Mouse (Mus musculus) cerebellum, postnatal 4 days (tissue): Measurements from ENCODE around the gene Aldh5a1.
A peak's percentile ranks its signal among the peaks of the same experiment; 100 is the strongest.

Source experiments
- DNase-seq, 2 experiments: peaks; one replicate each; pipeline ENCODE4 v3.0.0; 2022; ENCODE audit warnings: low spot score in 2 of 2, mixed read lengths in 1 of 2

Gene Aldh5a1

GRCm38 (mm10) chr13:24933199-24933598 lies 4.3 kb downstream of the Aldh5a1 start:
- DNase-seq = no peak

- DNase-seq = no peak
Measured at GRCm38 (mm10) chr13:24930591-24930990, 6.9 kb downstream of the Aldh5a1 start.

GRCm38 (mm10) chr13:24923991-24924390 lies 13.5 kb downstream of the Aldh5a1 start:
- no peak for DNase-seq

- DNase-seq = no peak
Measured at GRCm38 (mm10) chr13:24921281-24921680, 16.2 kb downstream of the Aldh5a1 start.

GRCm38 (mm10) chr13:24920333-24920977 lies 17.0 kb downstream of the Aldh5a1 start:
- peak in 1 of 2 experiments; percentile 44 for DNase-seq

- DNase-seq = no peak
Measured at GRCm38 (mm10) chr13:24915831-24916230, 21.6 kb downstream of the Aldh5a1 start.

GRCm38 (mm10) chr13:24914915-24915314 lies 22.5 kb downstream of the Aldh5a1 start:
- DNase-seq = no peak

GRCm38 (mm10) chr13:24913576-24913975 lies 23.9 kb downstream of the Aldh5a1 start:
- no peak for DNase-seq

- DNase-seq = no peak
Measured at GRCm38 (mm10) chr13:24909112-24909511, 28.3 kb downstream of the Aldh5a1 start.

- DNase-seq = no peak
Measured at GRCm38 (mm10) chr13:24906831-24907570, 30.5 kb downstream of the Aldh5a1 start.

GRCm38 (mm10) chr13:24905422-24905821 lies 32.0 kb downstream of the Aldh5a1 start:
- no peak for DNase-seq

- no peak for DNase-seq
Measured at GRCm38 (mm10) chr13:24903412-24903811, 34.0 kb downstream of the Aldh5a1 start.

GRCm38 (mm10) chr13:24901916-24902315 lies 35.5 kb downstream of the Aldh5a1 start:
- DNase-seq = no peak

- DNase-seq = no peak
Measured at GRCm38 (mm10) chr13:24893880-24894279, 43.6 kb downstream of the Aldh5a1 start.

GRCm38 (mm10) chr13:24892516-24892915 lies 44.9 kb downstream of the Aldh5a1 start:
- DNase-seq = no peak

- DNase-seq = no peak
Measured at GRCm38 (mm10) chr13:24889554-24889953, 47.9 kb downstream of the Aldh5a1 start.

GRCm38 (mm10) chr13:24882411-24882810 lies 55.0 kb downstream of the Aldh5a1 start:
- no peak for DNase-seq

- no peak for DNase-seq
Measured at GRCm38 (mm10) chr13:24880704-24881103, 56.8 kb downstream of the Aldh5a1 start.

- DNase-seq = no peak
Measured at GRCm38 (mm10) chr13:24880208-24880607, 57.3 kb downstream of the Aldh5a1 start.

GRCm38 (mm10) chr13:24879359-24880040 lies 58.0 kb downstream of the Aldh5a1 start:
- no peak for DNase-seq

- no peak for DNase-seq
Measured at GRCm38 (mm10) chr13:24868233-24868632, 69.2 kb downstream of the Aldh5a1 start.

GRCm38 (mm10) chr13:24867789-24868188 lies 69.7 kb downstream of the Aldh5a1 start:
- DNase-seq = no peak
